Mouse (Mus musculus) midbrain, embryonic 13.5 days (tissue): ENCODE results near the gene Lypd6b. TPM values are rescaled to one million over a fixed set of nuclear protein-coding genes. Genes with fewer than 3 reads are reported as not detected.

ENCODE experiments used
- ATAC-seq: fragments of 200-750 bp; cut with Nextera tagmentation; 2 replicates; pipeline ENCODE4 v1.8.0; 2017; ENCODE audit warnings: mild to moderate bottlenecking, moderate TSS enrichment, moderate library complexity
- H3K27ac ChIP-seq: fragments of 300-500 bp; sonication (generic); 2 replicates; pipeline ENCODE4 v1.5.1; 2015; ENCODE audit warnings: inconsistent platforms, mild to moderate bottlenecking, moderate library complexity
- H3K27me3 ChIP-seq: fragments of 300-500 bp; sonication (generic); 2 replicates; pipeline ENCODE4 v1.6.1; 2015; ENCODE audit warnings: mild to moderate bottlenecking, inconsistent platforms
- H3K36me3 ChIP-seq: fragments of 300-500 bp; sonication (generic); 2 replicates; pipeline ENCODE4 v1.6.1; 2015; ENCODE audit warnings: mild to moderate bottlenecking, inconsistent platforms
- H3K4me1 ChIP-seq: fragments of 300-500 bp; sonication (generic); replicated peaks from 2 replicates; pipeline ENCODE4 v1.6.1; 2015; ENCODE audit warnings: inconsistent platforms
- H3K4me2 ChIP-seq: fragments of 300-500 bp; sonication (generic); replicated peaks from 2 replicates; pipeline ENCODE4 v1.6.1; 2015; ENCODE audit warnings: moderate library complexity, mild to moderate bottlenecking, inconsistent platforms
- H3K4me3 ChIP-seq: fragments of 300-500 bp; sonication (generic); replicated peaks from 2 replicates; pipeline ENCODE4 v1.5.1; 2015; ENCODE audit warnings: mild to moderate bottlenecking, inconsistent platforms
- H3K9ac ChIP-seq: fragments of 300-500 bp; sonication (generic); replicated peaks from 2 replicates; pipeline ENCODE4 v1.6.1; 2015; ENCODE audit warnings: mild to moderate bottlenecking, inconsistent platforms
- H3K9me3 ChIP-seq: fragments of 300-500 bp; sonication (generic); 2 replicates; pipeline ENCODE4 v1.6.1; 2016; ENCODE audit warnings: mild to moderate bottlenecking, inconsistent platforms
- WGBS: fragments of 180-500 bp; shearing (Covaris S2); methylation state at CpG from one replicate; pipeline ENCODE4 v1.1.7; 2015; 5-methylcytosine and 5-hydroxymethylcytosine counted together
- polyA plus RNA-seq: library from polyadenylated mRNA; unstranded; fragments of >200 nt; fragmentation: Nextera tagmentation; extraction: Ambion mirVana; gene quantifications from 2 replicates; pipeline ENCODE4 v1.2.1, GENCODE M21; 2015

The Lypd6b gene
- polyA plus RNA-seq, 1 experiment from 2014 or later = 3.3 TPM

DNA sequence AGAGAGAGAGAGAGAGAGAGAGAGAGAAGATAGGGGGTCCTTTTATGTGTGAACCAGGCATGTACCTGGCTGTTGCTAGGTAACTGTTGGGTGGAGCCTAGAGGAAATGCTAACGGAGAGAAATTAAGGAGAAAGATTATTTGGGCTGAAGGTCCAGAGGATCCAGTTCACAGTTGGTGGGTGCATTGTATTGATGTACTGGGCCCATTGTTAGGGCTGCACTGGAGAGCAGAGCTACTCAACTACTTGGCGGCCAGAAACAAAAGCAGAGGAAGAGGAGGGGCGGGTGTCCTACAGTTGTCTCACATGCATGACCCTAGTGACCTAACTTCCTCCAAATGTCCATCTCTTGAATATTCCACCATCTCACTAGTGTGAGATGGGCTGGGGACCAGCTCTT, 96.5 kb downstream of the Lypd6b start:
- H3K9me3 ChIP-seq = no peaks in the 10 kb centered on the region
- H3K27me3 ChIP-seq = no peaks in the 10 kb centered on the region
- H3K9ac ChIP-seq = no peak overlapping the region
- H3K27ac ChIP-seq = no peak overlapping the region
- H3K4me2 ChIP-seq = no peak overlapping the region
- 22% methylated on average over 3 of the region's 3 CpGs for WGBS
- H3K4me1 ChIP-seq = 0 out of 2 replicates have a peak, but pooled peaks cover 7% of the 10 kb centered on the region
- H3K4me3 ChIP-seq = no peak overlapping the region
- H3K36me3 ChIP-seq = no peaks in the 10 kb centered on the region
- no peak for ATAC-seq

GRCm38 (mm10) chr2:49886209-49886608, 98.7 kb downstream of the Lypd6b start:
- 89% methylated on average over 4 of the region's 4 CpGs for WGBS

GRCm38 (mm10) chr2:49888346-49888745, 100.9 kb downstream of the Lypd6b start:
- Histone ChIP-seq H3K4me2 (no peak overlapping the region), H3K4me1 (0 out of 2 replicates have a peak, but pooled peaks cover 13% of the 10 kb centered on the region), H3K4me3 (no peak overlapping the region), H3K27me3 (no peaks in the 10 kb centered on the region), H3K36me3 (no peaks in the 10 kb centered on the region), H3K27ac (no peak overlapping the region), H3K9me3 (no peaks in the 10 kb centered on the region), H3K9ac (no peak overlapping the region)
- no peak; the same call in 1 of the 2 replicates for ATAC-seq
- 68% methylated on average over 4 of the region's 4 CpGs for WGBS

More at GRCm38 (mm10) chr2:49886209-49886608, 98.7 kb downstream of the Lypd6b start:
- Histone ChIP-seq H3K4me2 (no peak overlapping the region), H3K4me3 (no peak overlapping the region), H3K9me3 (no peaks in the 10 kb centered on the region), H3K27ac (no peak overlapping the region), H3K9ac (no peak overlapping the region), H3K4me1 (0 out of 2 replicates have a peak, but pooled peaks cover 13% of the 10 kb centered on the region), H3K27me3 (no peaks in the 10 kb centered on the region), H3K36me3 (no peaks in the 10 kb centered on the region)
- ATAC-seq = no peak

DNA sequence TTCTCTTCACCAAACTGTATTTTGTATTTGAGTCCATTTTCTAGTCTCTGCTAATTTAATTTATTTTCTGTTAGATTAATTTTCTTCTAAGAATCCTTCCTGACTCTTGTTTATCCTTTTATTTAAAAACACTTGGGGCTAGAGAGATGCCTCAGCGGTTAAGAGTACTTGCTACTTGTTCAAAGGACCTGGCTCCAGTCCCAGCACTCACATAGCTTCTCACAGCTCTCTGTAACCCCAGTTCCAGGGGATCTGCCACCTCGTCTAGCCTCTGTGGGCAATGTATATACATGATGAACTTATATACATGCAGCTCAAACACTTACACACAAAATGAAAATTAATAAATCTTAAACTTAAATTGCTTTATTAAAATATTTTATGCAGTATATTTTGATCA, 103.2 kb downstream of the Lypd6b start:
- Histone ChIP-seq H3K4me3 (no peak overlapping the region), H3K9me3 (no peaks in the 10 kb centered on the region), H3K4me1 (0 out of 2 replicates have a peak, but pooled peaks cover 13% of the 10 kb centered on the region), H3K36me3 (no peaks in the 10 kb centered on the region), H3K27ac (no peak overlapping the region), H3K4me2 (no peak overlapping the region), H3K27me3 (no peaks in the 10 kb centered on the region), H3K9ac (no peak overlapping the region)
- 55% methylated on average over 2 of the region's 2 CpGs for WGBS
- ATAC-seq = no peak

GRCm38 (mm10) chr2:49909838-49910407, 122.4 kb downstream of the Lypd6b start:
- Histone ChIP-seq H3K9me3 (no peaks in the 10 kb centered on the region), H3K27ac (no peak overlapping the region), H3K9ac (no peak overlapping the region), H3K27me3 (no peaks in the 10 kb centered on the region), H3K4me3 (no peak overlapping the region), H3K4me2 (no peak overlapping the region), H3K36me3 (no peaks in the 10 kb centered on the region), H3K4me1 (peaks cover 13% of the 10 kb centered on the region; the same call in 1 of the 2 replicates)
- ATAC-seq = no peak
- WGBS = 68% methylated on average over 6 of the region's 6 CpGs

- no peaks in the 10 kb centered on the region for H3K9me3 ChIP-seq
- H3K27ac ChIP-seq = no peak overlapping the region
- ATAC-seq = no peak
- peaks cover 13% of the 10 kb centered on the region; the same call in 1 of the 2 replicates for H3K4me1 ChIP-seq
- H3K36me3 ChIP-seq = no peaks in the 10 kb centered on the region
- WGBS = 68% methylated on average over 7 of the region's 7 CpGs
- no peaks in the 10 kb centered on the region for H3K27me3 ChIP-seq
- no peak overlapping the region for H3K9ac ChIP-seq
- no peak overlapping the region for H3K4me3 ChIP-seq
- no peak overlapping the region for H3K4me2 ChIP-seq
Observed at GRCm38 (mm10) chr2:49911296-49912034, 124.0 kb downstream of the Lypd6b start.

GRCm38 (mm10) chr2:49912261-49912895, 124.9 kb downstream of the Lypd6b start:
- ATAC-seq = 0 out of 2 replicates have a peak, but pooled peaks have one; percentile 24
- Histone ChIP-seq H3K4me3 (no peak overlapping the region), H3K4me1 (peaks cover 16% of the 10 kb centered on the region), H3K4me2 (no peak overlapping the region), H3K9ac (no peak overlapping the region), H3K9me3 (no peaks in the 10 kb centered on the region), H3K36me3 (no peaks in the 10 kb centered on the region), H3K27ac (peak overlapping the region; percentile 30; the same call in 1 of the 2 replicates), H3K27me3 (no peaks in the 10 kb centered on the region)
- 44% methylated on average over 3 of the region's 3 CpGs for WGBS

GRCm38 (mm10) chr2:49917489-49917888, 130.0 kb downstream of the Lypd6b start:
- ATAC-seq = 0 out of 2 replicates have a peak, but pooled peaks have one; percentile 37
- Histone ChIP-seq H3K36me3 (no peaks in the 10 kb centered on the region), H3K9ac (no peak overlapping the region), H3K9me3 (no peaks in the 10 kb centered on the region), H3K27ac (no peak overlapping the region), H3K4me1 (peaks cover 16% of the 10 kb centered on the region), H3K4me3 (no peak overlapping the region), H3K27me3 (peaks cover 3% of the 10 kb centered on the region; the same call in 1 of the 2 replicates), H3K4me2 (no peak overlapping the region)
- WGBS = 15% methylated on average over 10 of the region's 10 CpGs

DNA sequence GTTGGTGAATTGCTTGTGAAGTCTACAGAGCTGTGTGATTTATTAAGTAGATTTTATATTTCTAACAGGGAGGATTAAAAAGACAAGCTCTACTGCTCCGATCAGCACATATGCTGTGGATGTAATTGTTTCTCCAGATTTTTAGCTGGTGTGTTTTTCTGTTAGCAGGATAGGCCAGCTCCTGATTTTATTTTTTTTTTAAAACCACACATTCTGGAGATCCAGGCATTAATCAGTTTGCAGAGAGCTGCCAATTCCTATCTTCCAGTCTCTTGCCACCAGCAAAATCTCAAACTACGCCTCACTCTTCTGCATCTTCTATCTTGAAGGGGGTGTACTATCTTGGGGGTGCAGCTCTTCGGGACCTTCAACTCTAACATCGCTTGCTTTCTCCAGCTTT, 130.6 kb downstream of the Lypd6b start:
- Histone ChIP-seq H3K4me3 (no peak overlapping the region), H3K9me3 (no peaks in the 10 kb centered on the region), H3K27ac (no peak overlapping the region), H3K4me1 (peaks cover 15% of the 10 kb centered on the region), H3K36me3 (no peaks in the 10 kb centered on the region), H3K4me2 (no peak overlapping the region), H3K27me3 (peaks cover 3% of the 10 kb centered on the region; the same call in 1 of the 2 replicates), H3K9ac (no peak overlapping the region)
- WGBS = 68% methylated on average over 4 of the region's 4 CpGs
- no peak for ATAC-seq

GRCm38 (mm10) chr2:49918692-49919091, 131.2 kb downstream of the Lypd6b start:
- no peaks in the 10 kb centered on the region for H3K36me3 ChIP-seq
- no peak overlapping the region for H3K9ac ChIP-seq
- 35% methylated on average over 9 of the region's 9 CpGs for WGBS
- H3K9me3 ChIP-seq = no peaks in the 10 kb centered on the region
- ATAC-seq = no peak
- H3K27ac ChIP-seq = no peak overlapping the region
- H3K4me1 ChIP-seq = peaks cover 15% of the 10 kb centered on the region
- H3K27me3 ChIP-seq = peaks cover 3% of the 10 kb centered on the region; the same call in 1 of the 2 replicates
- H3K4me3 ChIP-seq = no peak overlapping the region
- H3K4me2 ChIP-seq = no peak overlapping the region

DNA sequence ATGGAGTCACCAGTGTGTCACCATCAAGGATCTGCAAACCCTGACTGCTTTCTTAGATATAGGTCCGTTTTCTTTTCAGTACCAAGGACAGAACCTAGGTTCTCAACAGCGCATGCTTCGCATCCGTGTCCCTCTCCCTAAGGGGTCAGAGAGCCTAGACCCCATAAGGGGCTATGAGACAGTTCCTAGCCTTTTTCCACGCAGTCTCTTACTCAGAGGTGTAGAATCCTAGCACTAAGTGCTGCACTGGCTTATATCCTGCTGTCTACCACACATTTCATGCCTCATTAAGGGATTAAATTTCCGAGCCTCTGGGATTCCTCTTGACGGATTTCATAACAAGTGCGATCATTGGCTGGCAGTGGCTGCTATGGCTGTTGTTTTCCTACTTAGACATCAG, 134.5 kb downstream of the Lypd6b start:
- Histone ChIP-seq H3K27ac (no peak overlapping the region), H3K4me3 (no peak overlapping the region), H3K36me3 (no peaks in the 10 kb centered on the region), H3K4me2 (no peak overlapping the region), H3K9me3 (no peaks in the 10 kb centered on the region), H3K9ac (no peak overlapping the region), H3K27me3 (peaks cover 3% of the 10 kb centered on the region; the same call in 1 of the 2 replicates), H3K4me1 (peaks cover 15% of the 10 kb centered on the region)
- 0 out of 2 replicates have a peak, but pooled peaks have one; percentile 34 for ATAC-seq
- WGBS = 58% methylated on average over 8 of the region's 8 CpGs

GRCm38 (mm10) chr2:49922810-49923209, 135.3 kb downstream of the Lypd6b start:
- no peak for ATAC-seq
- peaks cover 9% of the 10 kb centered on the region for H3K4me1 ChIP-seq
- H3K9ac ChIP-seq = no peak overlapping the region
- WGBS = 17% methylated on average over 4 of the region's 4 CpGs
- no peaks in the 10 kb centered on the region for H3K9me3 ChIP-seq
- no peaks in the 10 kb centered on the region for H3K36me3 ChIP-seq
- no peak overlapping the region for H3K27ac ChIP-seq
- H3K27me3 ChIP-seq = no peaks in the 10 kb centered on the region
- no peak overlapping the region for H3K4me3 ChIP-seq
- H3K4me2 ChIP-seq = no peak overlapping the region
